Mouse (Mus musculus) liver, embryonic 16.5 days (tissue): ENCODE measurements around the gene Epha2. TPM values are rescaled to one million over a fixed set of nuclear protein-coding genes. Genes with fewer than 3 reads are reported as not detected.

Experiments used
- ATAC-seq: fragments of 200-750 bp; cut with Nextera tagmentation; 2 replicates; pipeline ENCODE4 v1.8.0; 2017; ENCODE audit warnings: low read depth, mild to moderate bottlenecking, moderate number of reproducible peaks, moderate library complexity
- H3K27ac ChIP-seq: fragments of 300-500 bp; sonication (generic); 2 replicates; pipeline ENCODE4 v1.5.1; 2014; ENCODE audit warnings: mild to moderate bottlenecking, low read length
- H3K27me3 ChIP-seq: fragments of 300-500 bp; sonication (generic); 2 replicates; pipeline ENCODE4 v1.6.1; 2014; ENCODE audit warnings: low read depth, low read length, mixed read lengths; ENCODE audit not compliant: control insufficient read depth, insufficient read depth
- H3K36me3 ChIP-seq: fragments of 300-500 bp; sonication (generic); 2 replicates; pipeline ENCODE4 v1.6.1; 2014; ENCODE audit warnings: mild to moderate bottlenecking; ENCODE audit not compliant: control insufficient read depth, insufficient read depth
- H3K4me1 ChIP-seq: fragments of 300-500 bp; sonication (generic); 2 replicates; pipeline ENCODE4 v1.6.1; 2014; ENCODE audit warnings: low read depth, low read length, mixed read lengths; ENCODE audit not compliant: control insufficient read depth
- H3K4me2 ChIP-seq: fragments of 300-500 bp; sonication (generic); 2 replicates; pipeline ENCODE4 v1.6.1; 2014; ENCODE audit warnings: low read depth, low read length, mixed read lengths
- H3K4me3 ChIP-seq: fragments of 300-500 bp; sonication (generic); 2 replicates; pipeline ENCODE4 v1.5.1; 2014; ENCODE audit warnings: low read depth, mild to moderate bottlenecking, low read length
- H3K9ac ChIP-seq: fragments of 300-500 bp; sonication (generic); 2 replicates; pipeline ENCODE4 v1.6.1; 2014; ENCODE audit warnings: low read depth, low read length
- H3K9me3 ChIP-seq: fragments of 300-500 bp; sonication (generic); replicated peaks from 2 replicates; pipeline ENCODE4 v1.6.1; 2016; ENCODE audit warnings: low read length; ENCODE audit not compliant: control insufficient read depth
- WGBS: fragments of 180-500 bp; shearing (Covaris S2); extraction: QIAGEN DNeasy Blood & Tissue Kit; methylation state at CpG from one replicate; pipeline ENCODE4 v1.1.7; 2014; ENCODE audit not compliant: insufficient replicate concordance; 5-methylcytosine and 5-hydroxymethylcytosine counted together
- microRNA-seq: library from miRNA; unstranded; fragments of <30 nt; microRNA quantifications from one replicate; pipeline ENCODE4, GENCODE M21; 2016
- polyA plus RNA-seq: library from polyadenylated mRNA; unstranded; fragments of >200 nt; fragmentation: Nextera tagmentation; extraction: Ambion mirVana; gene quantifications from 2 replicates; pipeline ENCODE4 v1.2.1, GENCODE M21; 2015

Gene Epha2
- polyA plus RNA-seq, 1 experiment from 2014 or later, result 0.53 TPM

DNA sequence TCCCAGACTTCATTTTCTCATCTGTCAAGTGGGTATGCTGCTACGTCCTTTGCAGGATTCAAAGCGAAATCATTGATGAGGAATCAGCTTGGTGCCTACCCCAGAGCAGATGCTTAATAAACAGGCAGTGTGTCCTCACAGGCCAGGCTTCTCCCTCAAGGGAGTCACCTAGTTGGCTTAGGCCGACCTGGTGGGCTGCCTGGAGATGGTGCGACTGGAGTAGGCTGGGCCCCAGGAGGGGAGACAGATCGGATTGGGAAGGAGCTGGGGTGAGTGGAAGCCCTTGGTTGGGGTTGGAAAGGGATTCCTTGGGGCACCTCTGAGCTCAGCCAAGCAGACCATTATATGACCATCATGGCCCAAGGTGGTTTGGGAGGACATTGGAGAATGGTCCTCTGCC, 71.4 kb downstream of the Epha2 start:
- Histone ChIP-seq H3K27ac (no peak overlapping the region), H3K4me1 (no peaks in the 10 kb centered on the region; the same call in 1 of the 2 replicates), H3K36me3 (no peaks in the 10 kb centered on the region), H3K27me3 (peaks cover 22% of the 10 kb centered on the region), H3K4me3 (no peak overlapping the region), H3K9me3 (no peaks in the 10 kb centered on the region), H3K9ac (no peak overlapping the region), H3K4me2 (no peak overlapping the region)
- WGBS, result 75% methylated on average over 5 of the region's 5 CpGs
- ATAC-seq, result no peak

Small RNA genes lying within 50 kb of the gene (microRNA-seq; reads per million reads assigned to microRNA genes)
- gene Gm25690, result not detected

Other genes starting within 250 kb of the Epha2 start
- 0.59 and 0.63 TPM in 2 replicates for gene Crocc, start 240.7 kb upstream of the Epha2 start, polyA plus RNA-seq
- 87.5 and 93.3 TPM in 2 replicates for gene Necap2, start 222.9 kb upstream of the Epha2 start, polyA plus RNA-seq
- not detected in 2 replicates for gene Spata21, start 212.9 kb upstream of the Epha2 start, polyA plus RNA-seq
- gene Szrd1, start 161.5 kb upstream of the Epha2 start, polyA plus RNA-seq, result 18.1 and 19.1 TPM in 2 replicates
- 16.3 and 18.0 TPM in 2 replicates for gene Fbxo42, start 153.3 kb upstream of the Epha2 start, polyA plus RNA-seq
- gene Rsg1, start 87.3 kb upstream of the Epha2 start, polyA plus RNA-seq, result 0.99 and 1.6 TPM in 2 replicates
- gene Arhgef19, start 61.7 kb upstream of the Epha2 start, polyA plus RNA-seq, result 1.1 and 1.3 TPM in 2 replicates
- gene Fam131c, start 67.0 kb downstream of the Epha2 start, polyA plus RNA-seq, result not detected in 2 replicates
- 0.05 TPM in 1 of 2 replicates, not detected in the other for gene Clcnka, start 97.5 kb downstream of the Epha2 start, polyA plus RNA-seq
- not detected in 2 replicates for gene Clcnkb, start 114.8 kb downstream of the Epha2 start, polyA plus RNA-seq
- gene Hspb7, start 119.5 kb downstream of the Epha2 start, polyA plus RNA-seq, result 0.22 and 0.97 TPM in 2 replicates
- gene Srarp, start 134.9 kb downstream of the Epha2 start, polyA plus RNA-seq, result not detected in 2 replicates
- gene Zbtb17, start 143.4 kb downstream of the Epha2 start, polyA plus RNA-seq, result 6.6 and 7.9 TPM in 2 replicates
- gene Spen, start 237.4 kb downstream of the Epha2 start, polyA plus RNA-seq, result 2.9 and 3.3 TPM in 2 replicates